Mouse (Mus musculus): ENCODE data around the gene Bpgm. TPM values are rescaled to one million over a fixed set of nuclear protein-coding genes. Genes with fewer than 3 reads are reported as not detected.

Bpgm gene
- polyA plus RNA-seq, 1 experiment, result 7.4 TPM

DNA sequence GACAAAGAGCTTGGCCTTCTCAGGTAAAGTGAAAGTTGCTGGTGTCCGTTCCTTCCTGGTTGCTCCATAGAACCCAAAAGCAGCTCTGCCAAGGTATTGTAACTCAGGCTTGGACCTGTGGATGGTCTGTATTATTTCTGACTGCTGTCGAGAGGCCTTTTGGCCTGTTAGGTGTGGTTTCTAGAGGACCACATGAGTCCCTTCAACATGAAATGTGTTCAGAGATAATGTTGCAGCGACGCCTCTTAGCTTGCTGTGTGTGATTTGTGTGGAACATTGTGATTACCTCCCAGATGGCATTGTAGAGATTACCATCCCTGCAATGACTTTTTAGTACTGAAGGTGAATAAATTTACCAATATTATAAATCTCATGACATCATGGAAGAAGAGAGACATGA is 32.0 kb downstream of the Bpgm start:
- Histone ChIP-seq H3K27ac (ENCODE audit: insufficient read depth, low read depth, low read length) (no peak overlapping the region), H3K4me3 (ENCODE audit: insufficient read depth, low read length) (no peak overlapping the region), H3K4me1 (ENCODE audit: control insufficient read depth, insufficient read depth, low read length) (no peaks in the 10 kb centered on the region)
- TF ChIP-seq POLR2A (IDR thresholded peaks at IDR 0.05; ENCODE audit: borderline replicate concordance, low read depth, low read length), result no peak
- TF ChIP-seq CTCF (IDR thresholded peaks at IDR 0.05; ENCODE audit: low read depth, low read length), result no peak

DNA sequence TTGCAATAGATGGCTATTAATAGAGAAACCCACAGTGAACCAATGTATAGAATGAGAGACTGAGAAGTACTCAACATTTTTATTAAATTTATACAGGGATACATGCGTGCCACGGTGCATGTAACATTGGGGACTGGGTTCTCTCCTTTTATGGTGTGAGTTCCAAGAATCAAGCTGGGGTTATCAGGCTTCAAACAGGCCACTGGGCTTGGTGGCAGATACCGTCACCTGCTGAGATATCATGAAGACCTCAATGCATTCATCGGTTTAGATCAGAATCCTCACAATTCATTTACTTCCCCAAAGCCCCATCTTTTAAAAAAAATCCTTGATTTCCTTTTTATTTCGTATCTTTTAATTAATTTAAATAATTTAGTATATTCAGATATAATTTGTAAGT is 34.3 kb downstream of the Bpgm start:
- H3K4me3 ChIP-seq (ENCODE audit: insufficient read depth, low read length), result no peak overlapping the region
- no peaks in the 10 kb centered on the region for H3K4me1 ChIP-seq (ENCODE audit: control insufficient read depth, insufficient read depth, low read length)
- TF ChIP-seq POLR2A (IDR thresholded peaks at IDR 0.05; ENCODE audit: borderline replicate concordance, low read depth, low read length), result no peak
- TF ChIP-seq CTCF (IDR thresholded peaks at IDR 0.05; ENCODE audit: low read depth, low read length), result no peak
- no peak overlapping the region for H3K27ac ChIP-seq (ENCODE audit: insufficient read depth, low read depth, low read length)

DNA sequence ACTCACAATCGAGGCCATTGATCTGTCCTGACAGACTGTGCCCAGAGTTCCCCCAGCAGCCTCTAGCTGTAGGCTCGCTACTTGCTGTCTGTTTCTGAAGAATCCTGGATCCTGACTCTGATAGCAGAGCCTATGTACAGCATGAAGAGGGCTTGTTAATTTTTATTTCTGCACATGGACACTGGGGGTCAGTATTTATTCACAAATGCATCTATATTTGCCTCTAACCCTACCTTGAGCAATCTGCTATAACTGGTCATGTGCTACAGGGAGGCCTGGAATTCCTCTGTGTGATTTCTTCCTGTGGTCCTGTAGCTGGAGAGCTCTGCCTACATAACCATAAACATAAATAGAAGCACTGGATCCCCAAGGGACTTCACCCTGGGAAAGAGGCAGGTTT is 35.4 kb downstream of the Bpgm start:
- no peak for TF ChIP-seq CTCF (IDR thresholded peaks at IDR 0.05; ENCODE audit: low read depth, low read length)
- TF ChIP-seq POLR2A (IDR thresholded peaks at IDR 0.05; ENCODE audit: borderline replicate concordance, low read depth, low read length), result no peak
- H3K4me3 ChIP-seq (ENCODE audit: insufficient read depth, low read length), result no peak overlapping the region
- H3K27ac ChIP-seq (ENCODE audit: insufficient read depth, low read depth, low read length), result no peak overlapping the region
- no peaks in the 10 kb centered on the region for H3K4me1 ChIP-seq (ENCODE audit: control insufficient read depth, insufficient read depth, low read length)

- Histone ChIP-seq H3K4me1 (ENCODE audit: control insufficient read depth, insufficient read depth, low read length) (no peaks in the 10 kb centered on the region), H3K4me3 (ENCODE audit: insufficient read depth, low read length) (no peak overlapping the region), H3K27ac (ENCODE audit: insufficient read depth, low read depth, low read length) (no peak overlapping the region)
- no peak for TF ChIP-seq POLR2A (IDR thresholded peaks at IDR 0.05; ENCODE audit: borderline replicate concordance, low read depth, low read length)
- no peak for TF ChIP-seq CTCF (IDR thresholded peaks at IDR 0.05; ENCODE audit: low read depth, low read length)
These were observed 36.7 kb downstream of the Bpgm start for GRCm38 (mm10) chr6:34512741-34513140.

DNA sequence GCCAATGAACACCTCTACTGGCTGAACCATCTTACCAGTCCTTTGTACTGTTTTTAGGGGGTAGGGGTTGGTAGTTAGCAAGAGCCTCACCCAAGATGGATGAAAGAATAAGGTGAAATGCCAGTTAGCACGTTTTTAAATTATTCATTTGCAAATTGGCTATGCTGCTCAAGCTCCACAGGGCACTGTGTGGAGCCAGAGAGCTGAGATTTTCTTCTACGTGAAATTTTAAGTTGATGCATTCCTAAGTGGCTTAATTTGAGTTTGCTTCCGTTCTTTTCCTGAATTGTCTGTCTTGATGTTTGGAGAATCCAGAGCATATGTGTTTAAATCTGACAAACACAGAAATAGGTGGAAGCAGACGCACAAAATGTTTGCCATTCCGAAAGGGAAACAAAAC is 38.6 kb downstream of the Bpgm start:
- Histone ChIP-seq H3K27ac (ENCODE audit: insufficient read depth, low read depth, low read length) (no peak overlapping the region), H3K4me3 (ENCODE audit: insufficient read depth, low read length) (no peak overlapping the region), H3K4me1 (ENCODE audit: control insufficient read depth, insufficient read depth, low read length) (no peaks in the 10 kb centered on the region)
- TF ChIP-seq CTCF (IDR thresholded peaks at IDR 0.05; ENCODE audit: low read depth, low read length) (no peak), POLR2A (IDR thresholded peaks at IDR 0.05; ENCODE audit: borderline replicate concordance, low read depth, low read length) (no peak)

DNA sequence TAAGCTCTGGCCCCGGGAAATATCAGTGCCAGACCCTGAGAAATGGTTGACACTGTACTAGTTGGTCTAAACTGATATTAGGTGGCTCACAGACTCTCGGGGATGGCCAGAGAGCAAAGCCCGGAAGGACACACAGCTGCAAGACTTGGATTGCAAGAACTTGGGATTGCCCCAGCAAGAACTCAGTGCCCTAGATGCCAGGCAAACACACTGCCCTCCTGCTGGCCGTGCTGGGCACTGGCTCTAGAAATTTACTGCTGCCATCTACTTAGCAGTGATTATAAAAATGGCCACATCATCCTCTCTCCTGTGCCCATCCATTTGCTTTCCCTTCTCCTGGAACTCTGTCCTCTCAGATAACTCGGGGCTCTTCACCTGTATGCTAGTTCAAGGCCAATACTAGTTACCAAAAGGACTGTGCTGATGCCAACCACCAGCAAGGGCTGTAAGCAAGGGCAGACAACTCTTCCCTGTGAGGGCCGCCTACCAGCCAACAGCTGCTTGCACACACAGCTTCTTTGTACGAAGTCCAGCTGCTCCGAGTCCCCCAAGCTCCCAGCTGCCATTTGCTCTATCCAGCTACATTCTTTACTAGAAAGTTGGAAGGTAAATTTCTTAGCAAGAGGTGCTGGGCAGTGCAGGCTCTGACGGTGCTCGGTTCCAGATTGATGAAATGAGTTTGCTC is 39.2 kb downstream of the Bpgm start:
- Histone ChIP-seq H3K27ac (ENCODE audit: insufficient read depth, low read depth, low read length) (no peak overlapping the region), H3K4me1 (ENCODE audit: control insufficient read depth, insufficient read depth, low read length) (no peaks in the 10 kb centered on the region), H3K4me3 (ENCODE audit: insufficient read depth, low read length) (no peak overlapping the region)
- TF ChIP-seq CTCF (IDR thresholded peaks at IDR 0.05; ENCODE audit: low read depth, low read length), result no peak
- no peak for TF ChIP-seq POLR2A (IDR thresholded peaks at IDR 0.05; ENCODE audit: borderline replicate concordance, low read depth, low read length)

- Histone ChIP-seq H3K4me1 (ENCODE audit: control insufficient read depth, insufficient read depth, low read length) (no peaks in the 10 kb centered on the region), H3K27ac (ENCODE audit: insufficient read depth, low read depth, low read length) (no peak overlapping the region), H3K4me3 (ENCODE audit: insufficient read depth, low read length) (no peak overlapping the region)
- TF ChIP-seq CTCF (IDR thresholded peaks at IDR 0.05; ENCODE audit: low read depth, low read length) (no peak), POLR2A (IDR thresholded peaks at IDR 0.05; ENCODE audit: borderline replicate concordance, low read depth, low read length) (no peak)
These were observed 39.7 kb downstream of the Bpgm start for GRCm38 (mm10) chr6:34515783-34516099.

DNA sequence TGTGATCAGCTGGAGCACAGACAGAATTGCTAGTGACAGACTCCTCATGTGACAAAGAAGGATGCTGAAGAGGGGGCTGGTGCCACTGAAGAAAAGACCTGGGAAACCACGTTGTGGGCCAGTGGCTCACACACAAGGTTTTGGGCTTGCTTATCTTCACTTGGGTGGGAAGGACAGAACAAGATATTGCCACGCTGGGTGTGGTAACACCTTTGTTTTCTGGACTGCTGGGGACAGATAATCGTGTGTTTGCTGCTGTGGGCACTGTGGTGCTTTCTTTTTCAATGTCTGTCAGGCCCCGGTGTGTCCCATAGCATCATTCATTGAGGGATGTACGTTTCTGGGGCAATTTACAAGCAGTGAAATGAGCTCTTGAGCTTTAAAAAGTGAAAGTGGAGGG is 41.7 kb downstream of the Bpgm start:
- no peak overlapping the region for H3K27ac ChIP-seq (ENCODE audit: insufficient read depth, low read depth, low read length)
- no peaks in the 10 kb centered on the region for H3K4me1 ChIP-seq (ENCODE audit: control insufficient read depth, insufficient read depth, low read length)
- H3K4me3 ChIP-seq (ENCODE audit: insufficient read depth, low read length), result no peak overlapping the region
- no peak for TF ChIP-seq POLR2A (IDR thresholded peaks at IDR 0.05; ENCODE audit: borderline replicate concordance, low read depth, low read length)
- TF ChIP-seq CTCF (IDR thresholded peaks at IDR 0.05; ENCODE audit: low read depth, low read length), result no peak

- H3K27ac ChIP-seq (ENCODE audit: insufficient read depth, low read depth, low read length), result no peak overlapping the region
These were observed 43.1 kb downstream of the Bpgm start for GRCm38 (mm10) chr6:34519087-34519486.

DNA sequence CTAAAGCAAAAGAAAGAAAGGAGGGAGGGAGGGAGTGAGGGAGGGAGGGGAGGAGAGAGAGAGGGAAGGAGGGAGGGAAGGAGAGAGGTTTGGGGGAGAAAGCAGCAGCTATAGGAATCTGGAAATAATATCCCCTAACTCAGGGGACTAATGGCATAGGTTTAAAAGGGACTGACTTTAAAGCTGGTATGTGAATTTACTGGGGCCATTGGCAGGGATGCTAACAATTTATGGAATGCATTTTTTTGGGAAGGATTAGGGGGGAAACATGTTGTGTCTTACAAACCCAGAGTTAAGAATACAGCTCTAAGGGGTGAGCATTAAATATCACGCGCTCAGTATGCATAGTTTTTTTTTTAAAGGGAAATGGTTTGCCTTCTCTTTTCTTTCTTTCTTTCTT is 44.5 kb downstream of the Bpgm start:
- Histone ChIP-seq H3K4me1 (ENCODE audit: control insufficient read depth, insufficient read depth, low read length) (no peaks in the 10 kb centered on the region), H3K27ac (ENCODE audit: insufficient read depth, low read depth, low read length) (no peak overlapping the region), H3K4me3 (ENCODE audit: insufficient read depth, low read length) (no peak overlapping the region)
- TF ChIP-seq POLR2A (IDR thresholded peaks at IDR 0.05; ENCODE audit: borderline replicate concordance, low read depth, low read length), result no peak
- TF ChIP-seq CTCF (IDR thresholded peaks at IDR 0.05; ENCODE audit: low read depth, low read length), result no peak

More at GRCm38 (mm10) chr6:34519087-34519486, 43.1 kb downstream of the Bpgm start:
- Histone ChIP-seq H3K4me3 (ENCODE audit: insufficient read depth, low read length) (no peak overlapping the region), H3K4me1 (ENCODE audit: control insufficient read depth, insufficient read depth, low read length) (no peaks in the 10 kb centered on the region)
- TF ChIP-seq CTCF (IDR thresholded peaks at IDR 0.05; ENCODE audit: low read depth, low read length) (no peak), POLR2A (IDR thresholded peaks at IDR 0.05; ENCODE audit: borderline replicate concordance, low read depth, low read length) (no peak)

GRCm38 (mm10) chr6:34520912-34521311 is 44.9 kb downstream of the Bpgm start:
- no peak overlapping the region for H3K4me3 ChIP-seq (ENCODE audit: insufficient read depth, low read length)
- no peak overlapping the region for H3K27ac ChIP-seq (ENCODE audit: insufficient read depth, low read depth, low read length)
- TF ChIP-seq POLR2A (IDR thresholded peaks at IDR 0.05; ENCODE audit: borderline replicate concordance, low read depth, low read length), result no peak
- TF ChIP-seq CTCF (IDR thresholded peaks at IDR 0.05; ENCODE audit: low read depth, low read length), result no peak
- H3K4me1 ChIP-seq (ENCODE audit: control insufficient read depth, insufficient read depth, low read length), result no peaks in the 10 kb centered on the region
